9 mouse cellular contexts compared by ENCODE assay signal in the genomic region with DNA sequence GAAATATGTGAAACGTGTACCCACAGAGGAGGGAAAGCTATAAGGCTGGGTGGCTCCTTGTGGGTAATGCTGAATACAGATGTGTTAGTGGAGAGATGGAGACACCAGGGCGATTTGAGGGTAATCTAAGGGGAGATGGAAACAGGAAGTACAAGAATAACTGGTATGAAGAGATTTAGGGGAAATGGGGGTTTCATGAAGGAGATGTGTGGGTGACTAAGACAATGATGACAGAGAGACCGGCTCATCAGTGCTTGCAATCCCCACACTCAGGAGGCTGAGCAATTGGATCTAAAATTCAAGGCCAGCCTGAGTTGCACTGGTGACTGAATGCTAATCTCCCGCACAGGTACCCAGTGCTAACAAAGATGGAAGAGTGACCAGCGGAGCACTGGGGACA. TPM values are rescaled to one million over a fixed set of nuclear protein-coding genes. Genes with fewer than 3 reads are reported as not detected.
A peak's percentile ranks its signal among the peaks of the same experiment; 100 is the strongest.
DNase-seq lines count a peak whose midpoint lies in the region; TF ChIP-seq lines count a peak whose summit lies in the region.
"Had no signal": no experiment of that assay in that cellular context is flagged by ENCODE, and none has a peak within 500 bp of the region (broad histone marks: within the 10 kb centered on the region; RNA-seq: fewer than 3 reads in every experiment).

No protein-coding gene starts in this region.

- no peak for TF ChIP-seq EP300 in CH12.LX (IDR thresholded peaks at IDR 0.05; ENCODE audit: low read length)

- no peak for TF ChIP-seq POLR2A in CH12.LX (IDR thresholded peaks at IDR 0.05; ENCODE audit: low read depth, low read length)

- peak overlapping the region; percentile 87; the same call in 1 of the 2 replicates for H3K27ac ChIP-seq in gastrocnemius, adult 2 months
- no peak overlapping the region for H3K27ac ChIP-seq in CH12.LX (ENCODE audit: insufficient read depth, low read depth)
- H3K27ac ChIP-seq in hindbrain, embryonic 10.5 days: 0 out of 2 replicates have a peak overlapping the region, but pooled peaks have one; percentile 87
- H3K27ac ChIP-seq in macrophage: peak overlapping the region; percentile 53

- no peak for DNase-seq in gastrocnemius, adult 2 months
- DNase-seq in gastrocnemius, adult 18-20 months (ENCODE audit: low spot score): no peak
- no peak for DNase-seq in CH12.LX (ENCODE audit: extremely low read depth)
- no peak for DNase-seq in hindbrain, embryonic 10.5 days (ENCODE audit: low spot score)
- DNase-seq in left cerebral cortex, adult 9 months (ENCODE audit: low spot score in 2 of 2): no peak
- no peak for DNase-seq in cerebellum, adult 8-10 months
- no peak for DNase-seq in left cerebral cortex, postnatal 4 days
- DNase-seq: kidney, adult 9 months had no signal

- H3K9me3 ChIP-seq in CH12.LX (replicated peaks; ENCODE audit: low read length): no peaks in the 10 kb centered on the region
- H3K9me3 ChIP-seq in hindbrain, embryonic 10.5 days: no peaks in the 10 kb centered on the region

- H3K4me1 ChIP-seq in CH12.LX (ENCODE audit: control insufficient read depth in 1 of 2, insufficient read depth in 2 of 2): peaks cover 2 to 30% of the 10 kb centered on the region in 2 experiments; a peak in 3 of 4 replicates
- peaks cover 26% of the 10 kb centered on the region for H3K4me1 ChIP-seq in hindbrain, embryonic 10.5 days (replicated peaks)

- no peak for TF ChIP-seq CTCF in gastrocnemius, adult 2 months (IDR thresholded peaks at IDR 0.05)
- no peak for TF ChIP-seq CTCF in CH12.LX (conservative IDR thresholded peaks at IDR 0.05 in 1 of 2, IDR thresholded peaks at IDR 0.05 in 1 of 2; ENCODE audit: low read depth in 2 of 2, low read length in 2 of 2)

- 0 out of 2 replicates have a peak overlapping the region, but pooled peaks have one; percentile 9 for H3K9ac ChIP-seq in CH12.LX (ENCODE audit: insufficient read depth, low read depth)

- dilution Hi-C loops in CH12.LX (cut with MboI; ENCODE audit: extremely low pct_ligation_motif_present, extremely low pct_unique_long_range_greater_than_20kb, low sequenced_read_pairs): no loop called here

- H3K27me3 ChIP-seq in CH12.LX (replicated peaks): no peaks in the 10 kb centered on the region
- H3K27me3 ChIP-seq in hindbrain, embryonic 10.5 days (ENCODE audit: insufficient read depth, poor library complexity, severe bottlenecking): no peaks in the 10 kb centered on the region

- 54% methylated on average over 5 of the region's 5 CpGs for WGBS in hindbrain, embryonic 10.5 days
- WGBS in macrophage (ENCODE audit: missing documents): 44% methylated on average over 4 of the region's 5 CpGs

- intact Hi-C loops in gastrocnemius, adult 2 months (cut with DNase I): no loop called here
- intact Hi-C loops in left cerebral cortex, postnatal 4 days (cut with DNase I): no loop called here

- H3K4me2 ChIP-seq in CH12.LX (ENCODE audit: insufficient read depth, low read depth, poor library complexity, severe bottlenecking): peak overlapping the region; percentile 29

- TF ChIP-seq RAD21 in CH12.LX (IDR thresholded peaks at IDR 0.05; ENCODE audit: low read depth, low read length): no peak

- in situ Hi-C loops in CH12.LX (cut with MboI; ENCODE audit: low pct_ligation_motif_present, low pct_unique_long_range_greater_than_20kb, low sequenced_read_pairs): no loop called here

- peak overlapping the region; percentile 90 for H3K4me3 ChIP-seq in gastrocnemius, adult 2 months
- H3K4me3 ChIP-seq in CH12.LX (replicated peaks in 1 of 3; ENCODE audit: low read depth in 2 of 3, low read length in 2 of 3, poor library complexity in 1 of 3) (peak overlapping the region; percentile 66 to 75 (median 71)), macrophage (ENCODE audit: inconsistent target) (peak overlapping the region; percentile 92; the same call in 1 of the 2 replicates)
- peak overlapping the region; percentile 76 for H3K4me3 ChIP-seq in hindbrain, embryonic 10.5 days

- peaks cover 8 to 21% of the 10 kb centered on the region in 2 experiments for H3K36me3 ChIP-seq in CH12.LX (replicated peaks in 1 of 2; ENCODE audit: control insufficient read depth in 1 of 2, insufficient read depth in 1 of 2, low read length in 1 of 2)
- H3K36me3 ChIP-seq in hindbrain, embryonic 10.5 days: peaks cover 14% of the 10 kb centered on the region
- peaks cover 11% of the 10 kb centered on the region; the same call in 1 of the 2 replicates for H3K36me3 ChIP-seq in macrophage (ENCODE audit: inconsistent target)

- H3K79me2 ChIP-seq in CH12.LX (replicated peaks; ENCODE audit: control insufficient read depth, extremely low read depth, insufficient read depth, poor library complexity, severe bottlenecking) (peaks cover 11% of the 10 kb centered on the region), macrophage (ENCODE audit: inconsistent target) (peaks cover 36% of the 10 kb centered on the region)

TF ChIP-seq in CH12.LX, 34 proteins besides CTCF, POLR2A, EP300 and RAD21 (continues in another document):
- TF ChIP-seq SMC3 (IDR thresholded peaks at IDR 0.05; ENCODE audit: low read depth, low read length): no peak

RNA-seq across cellular contexts. Expression of gene Pld3, which starts 0.9 kb away (rescaled TPM):
- 10 to 100 TPM; 14.5 to 17.2 TPM for total RNA-seq in gastrocnemius, adult 2 months (2021)
- 10 to 100 TPM; 15.1 to 16.1 TPM for total RNA-seq in gastrocnemius, adult 18-20 months (2021)
- total RNA-seq in CH12.LX (2012; rRNA removed) (16.2 and 21.1 TPM in 2 replicates), CH12.LX (2014; rRNA removed) (6.0 and 6.2 TPM in 2 replicates)
- polyA plus RNA-seq in CH12.LX (2012; ENCODE audit: insufficient read length, low read depth) (13.5 and 14.1 TPM in 2 replicates), macrophage (2018) (1,098 to 2,092 TPM (median 1,493 TPM) in 3 replicates)
- 55.7 and 73.2 TPM in 2 replicates for polyA plus RNA-seq in hindbrain, embryonic 10.5 days (2016; fragmentation: Nextera tagmentation; extraction: Ambion mirVana)
- 100 to 1,000 TPM in 8 of 26 experiments, 10 to 100 TPM in 18; 28.2 to 280 (median 84.8) TPM for total RNA-seq in macrophage (2018; cell fraction: chromatin; rRNA removed)
- 1,000 to 10,000 TPM in 13 of 26 experiments, 100 to 1,000 TPM in 13; 457 to 1,682 (median 872) TPM for total RNA-seq in macrophage (2018; cell fraction: cytosol; rRNA removed)
- 1,000 to 10,000 TPM in 7 of 26 experiments, 100 to 1,000 TPM in 19; 221 to 1,721 (median 759) TPM for total RNA-seq in macrophage (2018; cell fraction: nucleus; rRNA removed)
- 100 to 1,000 TPM; 175 to 222 TPM for total RNA-seq in left cerebral cortex, postnatal 4 days (2021)

RNA-seq across cellular contexts. Expression of gene 2310022A10Rik, which starts 1.0 kb away (rescaled TPM):
- 100 to 1,000 TPM; 107 to 123 TPM for total RNA-seq in gastrocnemius, adult 2 months (2021)
- total RNA-seq in gastrocnemius, adult 18-20 months (2021): 100 to 1,000 TPM; 103 to 116 TPM
- total RNA-seq in CH12.LX (2012; rRNA removed) (7.0 and 7.8 TPM in 2 replicates), CH12.LX (2014; rRNA removed) (7.2 and 8.6 TPM in 2 replicates)
- polyA plus RNA-seq in CH12.LX (2012; ENCODE audit: insufficient read length, low read depth) (27.1 and 30.7 TPM in 2 replicates), macrophage (2018) (71.9 to 183 TPM (median 75.3 TPM) in 3 replicates)
- polyA plus RNA-seq in hindbrain, embryonic 10.5 days (2016; fragmentation: Nextera tagmentation; extraction: Ambion mirVana): 36.3 and 39.3 TPM in 2 replicates
- total RNA-seq in macrophage (2018; cell fraction: chromatin; rRNA removed): 100 to 1,000 TPM in 2 of 26 experiments, 10 to 100 TPM in 24; 26.0 to 115 (median 53.9) TPM
- total RNA-seq in macrophage (2018; cell fraction: cytosol; rRNA removed): 100 to 1,000 TPM in 1 of 26 experiments, 10 to 100 TPM in 25; 43.9 to 103 (median 66.5) TPM
- 100 to 1,000 TPM in 1 of 26 experiments, 10 to 100 TPM in 25; 37.3 to 104 (median 52.1) TPM for total RNA-seq in macrophage (2018; cell fraction: nucleus; rRNA removed)
- total RNA-seq in left cerebral cortex, postnatal 4 days (2021): 10 to 100 TPM; 27.4 to 33.1 TPM

RNA-seq across cellular contexts. Expression of gene Hipk4, which starts 29.0 kb away (rescaled TPM):
- total RNA-seq in gastrocnemius, adult 2 months (2021): under 1 TPM in 1 of 2 experiments, not detected in 1; 0.13 TPM
- not detected for total RNA-seq in gastrocnemius, adult 18-20 months (2021)
- total RNA-seq in CH12.LX (2012; rRNA removed) (0.04 TPM in 1 of 2 replicates, not detected in the other), CH12.LX (2014; rRNA removed) (0.09 TPM in 1 of 2 replicates, not detected in the other)
- polyA plus RNA-seq in CH12.LX (2012; ENCODE audit: insufficient read length, low read depth) (0.11 and 0.16 TPM in 2 replicates), macrophage (2018) (0.04 TPM in 1 of 3 replicates, not detected in the others)
- 0.57 and 0.94 TPM in 2 replicates for polyA plus RNA-seq in hindbrain, embryonic 10.5 days (2016; fragmentation: Nextera tagmentation; extraction: Ambion mirVana)
- under 1 TPM in 14 of 26 experiments, not detected in 12; 0.25 to 0.86 (median 0.51) TPM for total RNA-seq in macrophage (2018; cell fraction: chromatin; rRNA removed)
- not detected for total RNA-seq in macrophage (2018; cell fraction: cytosol; rRNA removed)
- under 1 TPM in 5 of 26 experiments, not detected in 21; 0.17 to 0.41 (median 0.30) TPM for total RNA-seq in macrophage (2018; cell fraction: nucleus; rRNA removed)
- total RNA-seq in left cerebral cortex, postnatal 4 days (2021): 1 to 10 TPM in 1 of 2 experiments, under 1 TPM in 1; 0.40 to 1.1 TPM

RNA-seq across cellular contexts. Expression of gene Akt2, which starts 39.3 kb away (rescaled TPM):
- 100 to 1,000 TPM; 194 to 199 TPM for total RNA-seq in gastrocnemius, adult 2 months (2021)
- total RNA-seq in gastrocnemius, adult 18-20 months (2021): 100 to 1,000 TPM; 171 to 178 TPM
- 40.3 and 41.8 TPM in 2 replicates for total RNA-seq in CH12.LX (2012; rRNA removed)
- 39.3 and 39.5 TPM in 2 replicates for total RNA-seq in CH12.LX (2014; rRNA removed)
- 77.1 and 77.3 TPM in 2 replicates for polyA plus RNA-seq in CH12.LX (2012; ENCODE audit: insufficient read length, low read depth)
- 89.0 and 93.5 TPM in 2 replicates for polyA plus RNA-seq in hindbrain, embryonic 10.5 days (2016; fragmentation: Nextera tagmentation; extraction: Ambion mirVana)
- 100 to 1,000 TPM in 2 of 26 experiments, 10 to 100 TPM in 24; 29.4 to 150 (median 57.0) TPM for total RNA-seq in macrophage (2018; cell fraction: chromatin; rRNA removed)
- 100 to 1,000 TPM in 2 of 26 experiments, 10 to 100 TPM in 24; 53.4 to 103 (median 69.7) TPM for total RNA-seq in macrophage (2018; cell fraction: cytosol; rRNA removed)
- 100 to 1,000 TPM in 1 of 26 experiments, 10 to 100 TPM in 25; 35.5 to 146 (median 51.3) TPM for total RNA-seq in macrophage (2018; cell fraction: nucleus; rRNA removed)
- 53.1 to 77.4 TPM (median 77.2 TPM) in 3 replicates for polyA plus RNA-seq in macrophage (2018)
- total RNA-seq in left cerebral cortex, postnatal 4 days (2021): 10 to 100 TPM; 68.1 to 72.0 TPM

RNA-seq across cellular contexts. Expression of gene Prx, which starts 52.9 kb away (rescaled TPM):
- total RNA-seq in gastrocnemius, adult 2 months (2021): 1 to 10 TPM; 3.1 to 4.1 TPM
- total RNA-seq in gastrocnemius, adult 18-20 months (2021): 1 to 10 TPM; 5.2 to 6.6 TPM
- total RNA-seq in CH12.LX (2012; rRNA removed) (0.21 TPM in 2 replicates), CH12.LX (2014; rRNA removed) (0.12 and 0.17 TPM in 2 replicates)
- polyA plus RNA-seq in CH12.LX (2012; ENCODE audit: insufficient read length, low read depth) (0.41 and 0.60 TPM in 2 replicates), macrophage (2018) (0.20 to 0.30 TPM (median 0.22 TPM) in 3 replicates)
- polyA plus RNA-seq in hindbrain, embryonic 10.5 days (2016; fragmentation: Nextera tagmentation; extraction: Ambion mirVana): 2.5 and 3.4 TPM in 2 replicates
- 1 to 10 TPM in 3 of 26 experiments, under 1 TPM in 18, not detected in 5; 0.20 to 1.3 (median 0.63) TPM for total RNA-seq in macrophage (2018; cell fraction: chromatin; rRNA removed)
- under 1 TPM; 0.05 to 0.37 (median 0.17) TPM for total RNA-seq in macrophage (2018; cell fraction: cytosol; rRNA removed)
- total RNA-seq in macrophage (2018; cell fraction: nucleus; rRNA removed): 1 to 10 TPM in 3 of 26 experiments, under 1 TPM in 21, not detected in 2; 0.15 to 1.1 (median 0.53) TPM
- total RNA-seq in left cerebral cortex, postnatal 4 days (2021): 1 to 10 TPM; 2.6 to 2.7 TPM

Comparison
In these comparisons a context has a peak if more than half of its experiments do, and no peak if none do; other contexts are left out.
1. RNA of gene Pld3, which starts 0.9 kb away (total RNA-seq): 175 to 222 TPM in left cerebral cortex, postnatal 4 days; 6.0 to 21.1 TPM in CH12.LX, 14.5 to 17.2 TPM in gastrocnemius, adult 2 months and 15.1 to 16.1 TPM in gastrocnemius, adult 18-20 months; every median in the first group is over 4 times any median in the second.
2. Peak in every context shown above with its lines, with median percentiles within 50 percentile points of each other: H3K4me3 ChIP-seq.